Mouse (Mus musculus) lung, adult 18-20 months (tissue): Measurements from ENCODE around the gene Cd72.

Experiments
- DNase-seq, 2 experiments: peaks; one replicate each; pipeline ENCODE4 v3.0.0; 2022; ENCODE audit warnings: mixed read lengths in 2 of 2

The Cd72 gene

DNA sequence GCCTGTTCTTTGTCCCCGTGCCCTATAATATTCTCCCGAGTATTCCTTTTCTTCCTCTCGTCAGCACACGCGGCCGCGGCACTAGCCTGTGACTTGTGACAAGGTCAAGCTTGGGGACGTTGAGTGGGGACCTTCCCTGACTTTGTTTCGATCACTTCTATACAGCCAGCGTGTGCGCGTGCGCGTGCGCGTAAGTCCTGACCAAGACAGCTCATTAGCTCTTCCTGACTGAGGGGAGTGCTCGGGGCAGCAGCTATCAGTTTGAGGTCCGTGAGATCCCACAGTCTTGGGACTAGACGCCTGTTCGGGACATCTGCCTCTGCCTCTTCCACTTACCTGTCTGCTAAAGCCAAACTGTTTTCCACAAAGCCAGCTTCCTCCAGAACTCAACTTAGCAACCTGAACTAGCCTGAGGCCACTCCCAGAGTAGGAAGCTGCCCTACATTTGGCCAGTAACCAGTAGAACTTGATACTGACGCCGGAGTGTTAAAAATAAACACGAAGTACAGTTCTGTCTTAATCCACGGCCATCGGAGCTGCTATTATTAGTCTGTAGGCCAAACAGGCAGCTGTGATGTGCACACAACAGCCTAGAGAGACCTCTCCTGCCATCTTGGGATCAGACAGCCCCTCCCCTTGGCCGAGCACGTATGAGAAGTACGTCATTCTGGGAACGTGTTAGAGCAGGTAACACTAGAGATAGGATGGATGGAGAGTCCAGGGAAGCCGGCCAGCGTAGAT is 54.9 kb downstream of the Cd72 start:
- peak; percentile 72 to 86 for DNase-seq

DNA sequence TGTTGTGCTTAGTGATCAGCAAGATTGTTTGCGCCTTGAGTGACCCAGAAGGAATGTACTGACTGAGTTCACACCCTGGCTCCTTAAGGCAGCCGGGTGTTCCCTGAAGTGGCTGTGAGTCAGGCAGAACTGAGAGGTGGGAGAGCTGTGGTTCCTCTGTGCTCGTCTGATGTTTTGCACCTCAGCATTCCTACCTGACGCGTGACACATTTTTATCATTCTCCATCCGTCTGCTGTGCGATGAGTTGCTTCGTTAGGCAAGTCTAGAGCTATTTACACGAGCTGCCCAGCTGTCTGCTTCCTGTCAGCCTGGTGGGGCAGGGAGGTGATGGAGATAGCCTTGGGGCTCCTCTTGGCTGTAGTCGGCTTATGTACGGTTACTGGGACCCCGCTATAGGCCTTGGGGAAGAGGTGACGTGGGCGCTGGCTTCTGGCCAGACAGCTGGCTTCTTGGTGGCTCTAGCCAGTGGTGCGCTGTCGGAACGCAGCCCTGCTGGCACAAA is 55.5 kb downstream of the Cd72 start:
- peak; percentile 83 to 88 for DNase-seq

- DNase-seq = no peak
Measured at GRCm38 (mm10) chr4:43398014-43398413, 56.4 kb downstream of the Cd72 start.
